Mouse (Mus musculus) gastrocnemius, adult 8-10 months (tissue): ENCODE data around the gene Fscn2. TPM values are rescaled to one million over a fixed set of nuclear protein-coding genes. Genes with fewer than 3 reads are reported as not detected.
A peak's percentile ranks its signal among the peaks of the same experiment; 100 is the strongest.

Experiments
- DNase-seq, 2 experiments: peaks; one replicate each; pipeline ENCODE4 v3.0.0; 2022; ENCODE audit warnings: low spot score in 2 of 2
- total RNA-seq, 4 experiments: library from RNA; stranded (reverse); gene quantifications; 2 replicates each; pipeline ENCODE4 v1.2.4; 2022

Gene Fscn2
- total RNA-seq = under 1 TPM in 3 of 4 experiments, not detected in 1; 0.21 to 0.54 (median 0.29) TPM

- no peak for DNase-seq
Measured at GRCm38 (mm10) chr11:120361295-120361694, at the start of gene Fscn2. Gene Fscn2, plus strand, starts transcription at chr11:120361534.

DNA sequence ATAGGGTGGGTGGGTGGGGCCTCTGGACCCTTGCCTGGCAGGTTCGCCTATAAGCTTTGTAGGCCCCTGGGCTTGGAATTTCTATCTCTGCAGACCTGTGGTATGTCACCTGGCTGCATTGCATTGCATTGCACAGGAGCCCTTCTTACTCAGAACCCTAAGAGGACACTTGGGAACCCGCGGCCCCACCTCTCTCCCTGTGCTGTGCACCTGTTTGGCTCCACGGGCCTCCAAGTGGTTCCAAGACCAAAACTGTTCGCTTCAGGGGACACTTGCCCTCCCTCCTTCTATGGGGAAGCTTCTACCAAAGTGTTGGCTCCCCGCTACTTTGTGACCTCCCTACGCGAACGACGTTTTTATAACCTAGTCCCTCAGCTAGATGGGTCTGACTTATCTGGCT lies 49.8 kb upstream of the Fscn2 start:
- DNase-seq = peak in 1 of 2 experiments; percentile 5

- peak in 1 of 2 experiments; percentile 2 for DNase-seq
Measured at GRCm38 (mm10) chr11:120312069-120312468, 49.3 kb upstream of the Fscn2 start.

DNA sequence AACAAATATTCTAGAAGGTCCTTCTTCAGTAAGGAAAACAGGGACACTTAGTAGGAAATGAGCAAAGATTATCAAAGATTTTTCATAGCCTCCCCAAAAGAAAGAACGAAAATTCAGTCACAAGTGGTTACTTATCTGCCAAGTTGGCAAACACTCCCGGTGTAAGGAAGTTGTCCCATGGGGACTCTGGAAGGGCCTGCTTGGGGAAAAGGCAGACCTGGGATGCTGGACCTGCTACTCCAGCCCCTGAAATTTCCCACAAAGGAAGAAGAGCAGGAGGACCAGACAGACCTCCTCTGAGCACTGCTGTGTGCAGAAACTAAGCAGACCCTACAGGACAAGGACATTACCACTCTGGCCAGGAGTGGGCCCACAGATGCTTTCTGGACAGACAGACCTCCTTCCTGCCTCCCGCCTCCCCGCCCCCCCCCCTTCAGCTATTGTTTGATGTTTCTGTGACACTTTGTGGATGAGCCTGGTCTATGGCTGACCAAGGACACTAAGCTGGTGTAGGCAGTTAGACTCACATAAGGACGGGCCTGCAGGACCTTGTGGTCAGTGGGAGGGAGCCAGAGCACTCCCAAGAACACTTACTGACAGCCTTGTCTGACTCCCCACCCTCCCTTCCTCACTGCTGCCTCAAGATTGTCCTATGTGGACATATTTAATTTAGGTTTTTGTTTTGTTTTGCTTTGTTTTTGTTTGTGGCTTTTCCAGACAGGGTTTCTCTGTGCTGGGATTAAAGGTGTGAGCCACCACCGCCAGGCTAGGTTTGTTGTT lies 47.2 kb upstream of the Fscn2 start:
- peak in 1 of 2 experiments; percentile 2 for DNase-seq

- peak in 1 of 2 experiments; percentile 1 for DNase-seq
Measured at GRCm38 (mm10) chr11:120314721-120315415, 46.5 kb upstream of the Fscn2 start.

DNA sequence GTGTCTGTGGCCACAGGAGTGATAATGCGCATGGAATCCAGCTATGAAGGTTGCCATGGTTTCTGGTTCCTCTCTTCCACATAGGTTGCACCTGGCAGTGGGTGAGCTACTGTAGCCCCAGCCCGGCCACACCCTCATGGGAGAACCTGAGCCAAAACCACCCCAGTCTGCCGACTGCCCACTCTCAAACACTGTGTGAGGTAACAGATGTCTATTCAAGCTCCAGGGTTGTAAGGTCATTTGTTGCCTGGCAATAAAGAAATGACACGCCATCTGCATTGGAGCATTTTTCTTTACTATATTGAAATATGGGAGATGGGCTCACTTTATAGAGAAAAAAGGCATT lies 45.9 kb upstream of the Fscn2 start:
- peak in 1 of 2 experiments; percentile 7 for DNase-seq

GRCm38 (mm10) chr11:120315832-120316689 lies 45.3 kb upstream of the Fscn2 start:
- DNase-seq = peak; percentile 81 to 86

DNA sequence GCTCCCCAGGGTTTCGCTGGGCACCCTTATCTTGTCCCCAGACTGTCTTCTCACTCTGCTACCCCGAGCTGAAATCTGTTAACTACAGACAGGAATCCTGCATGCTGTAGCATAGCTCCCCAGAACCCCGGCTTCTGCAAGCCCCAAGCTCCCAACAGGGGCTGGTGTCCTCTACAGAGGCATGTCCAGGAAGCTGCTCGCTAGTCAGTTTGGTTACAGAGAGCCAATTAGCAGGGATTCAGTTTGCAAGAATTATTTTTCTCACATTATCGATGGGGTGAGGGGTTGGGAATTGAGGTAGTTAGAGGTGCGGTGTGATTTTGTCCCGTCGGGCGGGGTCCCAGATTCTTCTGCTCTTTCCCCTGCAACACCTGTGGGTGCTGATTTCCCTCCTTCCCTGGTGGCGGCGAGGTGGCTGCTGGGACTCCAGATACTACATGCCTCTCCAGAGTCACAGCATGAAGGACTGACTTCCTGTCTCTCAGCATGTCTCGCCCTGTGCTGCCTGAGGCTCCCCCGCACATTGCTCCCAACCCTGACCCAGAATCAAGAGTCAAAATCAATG lies 44.6 kb upstream of the Fscn2 start:
- DNase-seq = no peak

DNA sequence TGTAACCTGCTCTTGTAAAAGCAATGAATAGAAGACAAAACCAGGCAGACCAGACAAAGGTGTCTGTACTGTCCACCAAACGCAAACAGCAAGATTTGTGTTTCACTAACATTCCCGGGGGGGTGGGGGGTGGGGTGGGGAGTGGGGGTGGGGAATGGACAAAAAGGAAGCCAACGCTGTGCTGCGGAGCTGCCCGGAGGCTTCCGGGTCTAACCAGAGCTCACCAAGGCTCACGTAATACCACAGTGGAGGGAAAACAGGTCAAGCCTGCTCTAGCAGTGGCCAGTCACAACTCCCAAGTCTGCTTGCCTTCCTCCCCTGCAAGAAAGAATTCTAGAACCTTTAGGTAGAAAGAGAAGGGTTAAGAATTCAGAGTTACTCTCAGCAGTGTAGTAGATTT lies 43.9 kb upstream of the Fscn2 start:
- no peak for DNase-seq

DNA sequence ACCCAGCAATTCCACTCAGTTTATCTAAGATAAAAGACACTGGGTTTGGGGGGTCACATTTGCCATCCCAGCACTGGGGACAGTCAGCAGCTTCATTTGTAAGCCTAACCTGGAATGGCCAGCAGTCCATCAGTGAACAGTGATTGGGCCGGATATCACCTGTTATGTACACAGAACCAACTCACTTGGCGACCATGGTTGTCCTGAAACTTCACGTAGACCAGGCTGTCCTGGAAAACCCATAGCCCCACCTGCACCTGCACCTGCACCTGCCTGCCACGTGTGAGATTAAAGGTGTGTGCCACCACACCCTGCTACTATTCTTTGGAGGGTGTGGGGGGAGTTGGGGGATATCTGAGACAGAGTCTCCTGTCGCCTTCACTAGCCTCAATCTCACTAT lies 42.0 kb upstream of the Fscn2 start:
- DNase-seq = no peak

DNA sequence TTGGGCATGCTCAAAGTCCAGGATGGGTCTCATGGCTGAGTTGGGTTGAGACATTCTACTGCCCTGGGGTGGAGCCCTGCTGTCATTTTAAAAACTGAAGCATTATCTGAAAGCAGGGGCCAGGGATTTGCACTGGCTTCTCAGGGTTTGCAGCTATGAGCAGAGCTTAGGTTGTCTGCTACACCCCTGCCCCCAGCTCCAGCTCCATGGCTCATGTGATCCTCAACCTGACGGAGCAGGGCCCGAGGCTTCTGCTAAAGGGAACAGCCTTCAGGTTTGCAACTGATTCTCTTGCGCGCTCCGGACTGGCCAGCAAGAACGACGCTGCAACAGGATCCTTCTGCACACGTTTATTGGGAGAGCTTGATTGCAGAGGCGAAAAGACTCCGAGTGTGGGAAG lies 41.2 kb upstream of the Fscn2 start:
- DNase-seq = no peak

DNA sequence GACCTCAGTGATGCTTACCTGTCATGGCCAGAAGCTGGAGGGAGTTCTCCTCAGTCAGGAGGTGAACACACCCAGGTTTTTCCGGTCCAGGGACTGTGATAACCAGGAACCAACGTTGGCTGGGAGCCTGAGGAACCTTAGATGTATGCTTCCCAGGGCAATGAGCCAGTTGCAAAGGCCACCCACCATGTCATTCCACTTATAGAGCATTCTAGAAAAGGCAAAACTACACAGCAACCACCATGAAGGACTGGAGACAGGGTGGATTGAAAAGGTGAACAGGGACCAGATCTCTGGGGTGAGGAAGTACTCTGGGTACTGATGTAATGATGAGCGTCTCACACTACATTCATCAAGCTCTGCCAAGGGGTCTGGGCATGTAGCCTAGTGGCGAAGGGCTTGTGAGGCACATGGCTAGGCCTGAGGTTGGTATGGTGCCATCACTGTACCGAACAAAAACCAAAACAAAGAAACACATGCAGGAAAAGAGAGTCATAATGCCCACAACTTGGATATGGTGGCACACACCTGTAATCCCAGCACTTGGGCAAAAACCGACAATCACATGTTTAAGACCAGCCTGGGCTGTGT lies 25.8 kb upstream of the Fscn2 start:
- DNase-seq = no peak

GRCm38 (mm10) chr11:120337447-120337846 lies 23.9 kb upstream of the Fscn2 start:
- no peak for DNase-seq

DNA sequence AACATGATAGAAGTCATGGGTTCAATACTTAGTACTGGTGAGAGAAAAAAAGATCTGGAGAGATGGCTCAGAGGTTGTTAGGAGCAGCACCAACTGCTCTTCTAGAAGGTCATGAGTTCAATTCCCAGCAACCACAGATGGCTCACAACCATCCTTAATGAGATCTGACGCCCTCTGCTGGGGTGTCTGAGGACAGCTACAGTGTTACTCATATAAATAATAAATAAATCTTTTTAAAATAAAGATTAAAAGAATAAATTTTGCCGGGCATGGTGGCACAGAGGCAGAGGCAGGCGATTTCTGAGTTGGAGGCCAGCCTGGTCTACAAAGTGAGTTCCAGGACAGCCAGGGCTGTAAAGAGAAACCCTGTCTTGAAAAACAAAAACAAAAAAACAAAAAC lies 22.5 kb upstream of the Fscn2 start:
- DNase-seq = no peak

DNA sequence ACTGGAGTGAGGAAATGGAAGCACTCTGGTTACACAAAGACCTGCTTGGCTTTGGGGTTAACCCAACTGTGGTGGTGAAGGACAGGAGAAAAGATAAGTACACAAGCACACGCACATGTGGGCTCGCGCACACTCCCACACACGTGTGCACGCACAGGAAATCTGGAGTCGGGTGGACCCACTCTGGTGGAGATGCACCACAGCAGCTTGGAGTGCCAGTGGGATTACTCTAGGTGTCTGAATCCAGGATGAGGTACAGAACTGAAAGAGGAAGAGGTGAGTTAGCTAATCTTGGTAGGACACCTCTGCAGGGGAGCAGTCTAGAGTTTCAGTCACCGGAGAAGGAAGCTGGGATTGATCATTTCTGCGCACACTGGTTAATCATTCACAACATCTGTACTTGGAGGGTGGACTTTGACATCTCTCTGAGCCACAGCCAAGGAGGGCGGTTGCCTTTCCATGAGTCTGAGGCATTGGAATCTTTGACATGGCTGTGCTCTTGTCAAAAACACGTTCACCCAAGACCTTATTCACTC lies 21.3 kb upstream of the Fscn2 start:
- DNase-seq = no peak

DNA sequence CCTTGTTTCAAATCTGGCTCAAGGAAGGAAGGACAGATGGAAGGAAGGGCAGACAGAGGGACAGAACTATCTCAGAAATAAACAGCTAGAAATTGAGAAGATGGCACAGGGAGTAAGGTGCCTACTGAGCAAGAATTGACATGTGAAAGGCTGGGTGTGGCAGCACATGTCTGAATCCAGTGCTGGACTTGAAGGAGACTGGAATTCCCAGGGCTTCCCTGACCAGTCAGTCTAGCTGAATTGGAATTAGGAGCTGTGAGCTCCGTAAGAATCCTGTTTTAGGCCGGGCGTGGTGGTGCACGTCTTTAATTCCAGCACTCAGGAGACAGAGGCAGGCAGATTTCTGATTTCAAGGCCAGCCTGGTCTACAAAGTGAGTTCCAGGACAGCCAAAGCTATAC lies 19.7 kb upstream of the Fscn2 start:
- DNase-seq = no peak

- no peak for DNase-seq
Measured at GRCm38 (mm10) chr11:120342656-120343160, 18.6 kb upstream of the Fscn2 start.

DNA sequence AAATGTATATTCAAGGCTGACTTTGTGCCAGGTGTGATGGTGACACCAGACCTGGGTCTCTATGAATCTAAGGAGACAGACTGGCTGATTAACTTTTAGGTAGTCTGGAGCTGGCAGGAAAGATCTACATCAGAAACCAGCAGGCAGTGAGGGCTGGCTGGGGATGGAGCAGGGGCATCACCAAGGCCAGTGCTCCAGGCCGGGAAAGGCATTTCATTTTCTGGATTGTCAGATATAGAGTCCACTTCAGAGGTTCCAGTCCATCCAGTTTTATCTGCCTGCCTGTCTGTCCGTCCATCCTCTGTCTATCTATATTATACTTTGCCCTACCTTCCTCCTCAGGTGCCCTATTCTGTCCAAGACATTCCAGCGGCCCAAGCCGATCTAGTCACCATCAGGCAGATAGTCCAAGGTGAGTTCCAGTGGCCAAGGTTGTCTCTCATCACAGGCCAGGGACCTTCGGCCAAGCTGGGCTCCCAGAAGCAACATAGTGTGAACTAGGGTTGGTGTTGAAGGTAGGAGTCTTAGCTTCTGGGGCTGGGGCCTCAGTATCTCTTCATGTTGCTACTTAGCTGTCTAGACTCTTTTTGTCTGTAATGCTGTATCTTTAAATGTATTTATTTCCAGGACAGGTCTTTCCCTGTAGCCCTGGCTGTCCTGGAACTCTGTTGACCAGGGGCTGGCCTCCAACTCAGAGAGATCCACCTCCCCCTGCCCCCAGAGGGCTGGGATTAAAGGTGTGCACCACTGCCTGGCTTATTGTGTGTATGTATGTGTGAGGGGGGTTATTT lies 17.6 kb upstream of the Fscn2 start:
- peak in 1 of 2 experiments; percentile 16 for DNase-seq

GRCm38 (mm10) chr11:120344310-120344920 lies 16.9 kb upstream of the Fscn2 start:
- no peak for DNase-seq
